Mouse (Mus musculus) heart, embryonic 12.5 days (tissue): ENCODE data around the gene Bmt2. TPM values are rescaled to one million over a fixed set of nuclear protein-coding genes. Genes with fewer than 3 reads are reported as not detected.

Experiments used
- ATAC-seq: fragments of 200-750 bp; cut with Nextera tagmentation; 2 replicates; pipeline ENCODE4 v1.8.0; 2017; ENCODE audit warnings: moderate TSS enrichment, moderate library complexity; ENCODE audit not compliant: insufficient number of reproducible peaks, low FRiP score
- H3K27ac ChIP-seq: fragments of 300-500 bp; sonication (generic); 2 replicates; pipeline ENCODE4 v1.5.1; 2016; ENCODE audit warnings: mild to moderate bottlenecking, moderate library complexity; ENCODE audit not compliant: poor library complexity, severe bottlenecking
- H3K27me3 ChIP-seq: fragments of 300-500 bp; sonication (generic); replicated peaks from 2 replicates; pipeline ENCODE4 v1.6.1; 2016; ENCODE audit warnings: mild to moderate bottlenecking, moderate library complexity
- H3K36me3 ChIP-seq: fragments of 300-500 bp; sonication (generic); 2 replicates; pipeline ENCODE4 v1.6.1; 2016; ENCODE audit warnings: mild to moderate bottlenecking, moderate library complexity
- H3K4me1 ChIP-seq: fragments of 300-500 bp; sonication (generic); replicated peaks from 2 replicates; pipeline ENCODE4 v1.6.1; 2016; ENCODE audit warnings: mild to moderate bottlenecking
- H3K4me2 ChIP-seq: fragments of 300-500 bp; sonication (generic); 2 replicates; pipeline ENCODE4 v1.6.1; 2016; ENCODE audit warnings: mild to moderate bottlenecking, moderate library complexity
- H3K4me3 ChIP-seq: fragments of 300-500 bp; sonication (generic); 2 replicates; pipeline ENCODE4 v1.5.1; 2016; ENCODE audit warnings: mild to moderate bottlenecking
- H3K9ac ChIP-seq: fragments of 300-500 bp; sonication (generic); 2 replicates; pipeline ENCODE4 v1.6.1; 2016; ENCODE audit warnings: mild to moderate bottlenecking, moderate library complexity
- H3K9me3 ChIP-seq: fragments of 300-500 bp; sonication (generic); replicated peaks from 2 replicates; pipeline ENCODE4 v1.6.1; 2016; ENCODE audit warnings: mild to moderate bottlenecking, moderate library complexity
- WGBS: fragments of 180-500 bp; shearing (Covaris S2); methylation state at CpG from one replicate; pipeline ENCODE4 v1.1.7; 2016; 5-methylcytosine and 5-hydroxymethylcytosine counted together
- polyA plus RNA-seq: library from polyadenylated mRNA; unstranded; fragments of >200 nt; fragmentation: Nextera tagmentation; extraction: Ambion mirVana; gene quantifications from 2 replicates; pipeline ENCODE4 v1.2.1, GENCODE M21; 2016

The Bmt2 gene
- polyA plus RNA-seq, result 26.7 and 27.5 TPM in 2 replicates

DNA sequence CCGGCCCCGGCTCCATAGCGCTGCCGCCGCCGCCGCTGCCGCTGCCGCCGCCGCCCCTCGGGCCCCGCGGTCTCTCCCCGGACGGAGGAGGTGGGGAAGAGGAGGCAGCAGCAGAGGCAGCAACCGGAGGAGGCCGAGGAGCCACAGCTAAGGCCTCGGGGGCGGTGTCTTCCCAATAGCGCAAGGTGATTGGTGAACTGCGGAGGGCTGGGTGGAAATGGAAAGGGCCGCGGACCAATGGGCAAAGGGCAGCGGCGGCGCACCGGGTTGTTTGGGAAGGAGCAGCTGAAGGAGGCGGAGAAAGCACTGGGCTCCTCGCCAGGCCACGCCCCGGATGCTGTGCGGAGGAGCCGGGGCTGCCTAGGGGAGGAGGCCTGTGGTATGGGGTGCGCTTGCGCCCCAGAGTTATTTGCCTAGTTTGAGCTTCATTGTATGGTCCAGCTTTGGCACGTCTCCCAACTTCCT is at the start of gene Bmt2:
TSS of gene Bmt2 (minus strand) at position 149 of the 465 bp plus-strand sequence.
- H3K4me1 ChIP-seq, result 0 out of 2 replicates have a peak, but pooled peaks cover 2% of the 10 kb centered on the region
- peak within 1 kb of the TSS; percentile 84 for H3K9ac ChIP-seq
- under 1% methylated on average over 33 of the region's 37 CpGs for WGBS

DNA sequence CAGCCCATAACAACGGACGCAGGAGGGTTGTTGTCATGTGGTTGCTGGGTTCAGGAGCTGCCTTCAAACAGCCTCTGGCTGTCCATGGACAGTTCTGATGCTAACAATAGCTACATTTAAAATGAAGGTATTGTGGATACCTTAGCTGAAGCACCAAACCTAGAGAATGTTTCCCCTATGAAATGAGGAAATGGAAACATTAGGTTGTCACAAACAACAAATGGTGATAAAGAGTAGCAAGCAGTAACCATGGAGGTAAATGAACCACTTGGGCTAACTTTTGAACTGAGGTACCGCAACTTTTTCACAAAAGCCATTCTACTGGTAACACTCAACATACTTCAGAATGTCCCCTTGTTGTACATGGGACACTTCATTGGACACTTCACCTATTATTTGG is 44.4 kb upstream of the Bmt2 start:
- no peak for ATAC-seq
- no peaks in the 10 kb centered on the region for H3K36me3 ChIP-seq
- 88% methylated on average over 3 of the region's 3 CpGs for WGBS
- H3K9ac ChIP-seq, result no peak overlapping the region
- H3K9me3 ChIP-seq, result no peaks in the 10 kb centered on the region
- no peak overlapping the region for H3K4me3 ChIP-seq
- H3K4me2 ChIP-seq, result no peak overlapping the region
- no peak overlapping the region for H3K27ac ChIP-seq
- H3K27me3 ChIP-seq, result no peaks in the 10 kb centered on the region
- no peaks in the 10 kb centered on the region for H3K4me1 ChIP-seq

More for the DNA sequence above, at the start of gene Bmt2:
- Histone ChIP-seq H3K27ac (peak within 1 kb of the TSS; percentile 89), H3K27me3 (no peaks in the 10 kb centered on the region), H3K36me3 (peaks cover 3% of the 10 kb centered on the region; the same call in 1 of the 2 replicates), H3K4me3 (peak within 1 kb of the TSS; percentile 71), H3K4me2 (peak within 1 kb of the TSS; percentile 70), H3K9me3 (no peaks in the 10 kb centered on the region)
- peak; percentile 99 for ATAC-seq

DNA sequence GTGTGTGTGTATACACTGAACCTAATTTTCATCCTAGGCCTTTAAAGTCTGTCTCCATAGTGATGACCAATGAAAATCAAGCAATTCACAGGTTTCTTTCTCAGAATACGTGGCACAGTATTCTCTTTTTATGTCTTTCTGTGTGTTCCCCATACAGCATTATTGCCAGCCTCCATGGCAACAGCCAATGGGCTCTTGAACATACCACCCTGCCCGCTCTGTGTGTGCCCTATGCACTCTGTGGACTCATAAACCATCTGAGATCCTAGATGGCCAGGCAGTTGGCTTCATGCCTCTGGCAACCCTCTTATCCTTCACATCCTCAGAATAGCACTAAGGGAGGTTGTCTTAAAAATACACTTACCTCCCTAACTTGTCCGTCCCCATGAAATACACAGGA is 37.1 kb upstream of the Bmt2 start:
- Histone ChIP-seq H3K9me3 (no peaks in the 10 kb centered on the region), H3K9ac (no peak overlapping the region), H3K4me2 (no peak overlapping the region), H3K36me3 (no peaks in the 10 kb centered on the region), H3K27me3 (no peaks in the 10 kb centered on the region), H3K4me3 (no peak overlapping the region), H3K27ac (no peak overlapping the region), H3K4me1 (no peaks in the 10 kb centered on the region)
- WGBS, result 86% methylated on average over 3 of the region's 3 CpGs
- no peak for ATAC-seq

DNA sequence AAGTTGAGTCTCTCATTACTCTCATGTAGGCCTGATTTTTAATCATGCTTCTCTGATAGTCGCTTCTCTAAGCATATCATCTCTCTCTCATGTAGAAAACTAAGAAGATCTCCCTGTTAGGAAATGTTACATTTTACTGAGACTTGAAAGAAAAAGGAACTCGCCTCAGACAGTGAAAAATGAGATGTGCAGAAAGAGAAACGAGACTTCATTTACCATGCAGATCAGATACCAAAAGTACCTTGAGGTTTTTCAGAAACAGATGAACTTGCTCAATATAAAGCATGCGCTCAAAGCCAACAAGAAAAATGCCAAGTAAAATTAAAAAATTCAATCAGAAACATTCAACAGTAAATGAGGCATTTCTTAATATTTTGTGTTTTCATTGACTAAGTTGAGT is 19.1 kb upstream of the Bmt2 start:
- no peaks in the 10 kb centered on the region for H3K27me3 ChIP-seq

DNA sequence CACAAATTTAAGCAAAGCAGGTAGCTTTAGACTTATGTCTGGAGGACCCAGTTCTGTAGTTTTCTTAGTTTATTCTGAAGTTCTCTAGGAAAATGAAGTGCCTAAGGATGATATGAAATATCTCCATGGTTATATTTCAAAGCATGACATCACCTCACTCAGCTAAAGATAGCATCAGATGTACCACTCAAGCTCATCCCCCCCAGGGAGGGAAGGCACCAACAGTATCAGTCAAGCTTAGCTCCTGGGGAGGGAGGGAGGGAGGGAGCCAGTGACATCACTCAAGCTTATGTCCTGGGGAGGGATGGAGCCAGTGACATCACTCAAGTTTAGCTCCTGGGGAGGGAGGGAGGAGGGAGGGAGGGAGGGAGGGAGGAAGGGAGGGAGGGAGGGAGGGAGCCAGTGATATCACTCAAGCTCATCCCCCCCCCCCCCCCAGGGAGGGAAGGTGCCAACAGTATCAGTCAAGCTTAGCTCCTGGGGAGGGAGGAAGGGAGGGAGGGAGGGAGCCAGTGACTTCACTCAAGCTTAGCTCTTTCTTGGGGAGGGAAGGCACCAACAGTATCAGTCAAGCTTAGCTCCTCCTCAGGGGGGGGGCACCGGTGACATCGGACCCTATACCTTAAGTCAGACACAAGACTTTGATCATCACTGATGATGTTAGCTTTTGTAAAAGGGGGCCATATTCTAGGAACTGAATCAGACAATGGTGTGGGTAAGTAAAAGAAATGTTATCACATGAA is 17.5 kb upstream of the Bmt2 start:
- Histone ChIP-seq H3K4me2 (no peak overlapping the region), H3K9me3 (no peaks in the 10 kb centered on the region), H3K27me3 (no peaks in the 10 kb centered on the region), H3K9ac (no peak overlapping the region), H3K27ac (no peak overlapping the region), H3K36me3 (no peaks in the 10 kb centered on the region), H3K4me1 (no peaks in the 10 kb centered on the region), H3K4me3 (no peak overlapping the region)
- 68% methylated on average over 2 of the region's 2 CpGs for WGBS
- ATAC-seq, result peak; percentile 53; the same call in 1 of the 2 replicates

More for the DNA sequence above, 19.1 kb upstream of the Bmt2 start:
- Histone ChIP-seq H3K9ac (no peak overlapping the region), H3K9me3 (no peaks in the 10 kb centered on the region), H3K4me3 (no peak overlapping the region), H3K4me2 (no peak overlapping the region), H3K4me1 (no peaks in the 10 kb centered on the region), H3K36me3 (no peaks in the 10 kb centered on the region), H3K27ac (no peak overlapping the region)
- 82% methylated on average over 4 of the region's 4 CpGs for WGBS
- ATAC-seq, result no peak

DNA sequence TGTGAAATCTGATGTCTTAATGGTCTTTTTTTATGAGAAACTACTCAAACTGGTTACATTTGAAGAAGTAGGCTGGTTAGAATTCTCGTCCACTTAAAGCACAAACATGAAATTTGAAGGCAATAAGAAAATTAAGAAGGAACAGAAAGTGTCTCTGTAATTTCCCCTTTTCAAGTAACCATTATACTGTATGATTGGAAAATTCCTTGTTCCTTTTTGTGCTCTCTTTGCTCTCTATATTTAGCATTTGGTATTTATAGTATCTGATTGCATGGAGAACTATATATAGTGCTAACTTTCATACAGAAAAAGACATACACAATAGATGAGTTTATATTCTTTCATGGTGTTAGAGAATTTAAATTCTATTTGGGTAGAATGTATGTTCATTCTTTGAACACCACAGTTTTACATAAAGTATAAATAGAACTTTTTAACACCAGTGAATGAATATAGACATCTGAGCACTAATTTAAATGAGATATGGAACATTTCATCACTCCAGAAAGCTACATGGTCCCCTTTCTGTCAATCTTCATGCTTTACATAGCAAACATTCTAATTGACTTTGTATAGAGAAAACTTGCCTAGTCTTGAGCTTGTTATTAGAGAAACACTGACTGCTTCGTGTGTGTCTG is 14.0 kb upstream of the Bmt2 start:
- Histone ChIP-seq H3K9me3 (no peaks in the 10 kb centered on the region), H3K4me2 (no peak overlapping the region), H3K27ac (no peak overlapping the region), H3K4me1 (no peaks in the 10 kb centered on the region), H3K36me3 (no peaks in the 10 kb centered on the region), H3K9ac (no peak overlapping the region), H3K4me3 (no peak overlapping the region), H3K27me3 (no peaks in the 10 kb centered on the region)
- ATAC-seq, result no peak
- 57% methylated on average over 2 of the region's 2 CpGs for WGBS

DNA sequence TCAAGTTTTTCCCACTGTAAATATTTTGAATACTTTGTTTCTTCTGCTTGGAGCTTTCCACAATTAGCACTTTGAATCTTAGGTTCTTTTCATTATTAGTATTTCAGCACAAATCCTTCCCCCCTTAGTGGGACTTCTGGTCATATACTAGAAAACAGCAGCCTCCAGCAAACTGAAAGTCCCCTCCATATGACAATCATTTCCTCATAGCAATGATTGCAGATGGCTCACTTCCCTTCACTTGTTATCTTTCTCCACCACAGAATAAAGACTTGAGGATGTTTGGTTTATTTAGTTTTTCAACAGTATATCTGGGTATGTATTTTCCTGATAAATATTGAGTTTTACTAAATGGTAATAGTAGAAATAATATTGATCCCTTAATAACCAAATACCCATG is 12.6 kb upstream of the Bmt2 start:
- H3K9me3 ChIP-seq, result no peaks in the 10 kb centered on the region
- no peak overlapping the region for H3K4me3 ChIP-seq
- H3K27me3 ChIP-seq, result no peaks in the 10 kb centered on the region
- no peak overlapping the region for H3K27ac ChIP-seq
- ATAC-seq, result no peak
- no peak overlapping the region for H3K4me2 ChIP-seq
- no peaks in the 10 kb centered on the region for H3K36me3 ChIP-seq
- no peak overlapping the region for H3K9ac ChIP-seq
- no peaks in the 10 kb centered on the region for H3K4me1 ChIP-seq

DNA sequence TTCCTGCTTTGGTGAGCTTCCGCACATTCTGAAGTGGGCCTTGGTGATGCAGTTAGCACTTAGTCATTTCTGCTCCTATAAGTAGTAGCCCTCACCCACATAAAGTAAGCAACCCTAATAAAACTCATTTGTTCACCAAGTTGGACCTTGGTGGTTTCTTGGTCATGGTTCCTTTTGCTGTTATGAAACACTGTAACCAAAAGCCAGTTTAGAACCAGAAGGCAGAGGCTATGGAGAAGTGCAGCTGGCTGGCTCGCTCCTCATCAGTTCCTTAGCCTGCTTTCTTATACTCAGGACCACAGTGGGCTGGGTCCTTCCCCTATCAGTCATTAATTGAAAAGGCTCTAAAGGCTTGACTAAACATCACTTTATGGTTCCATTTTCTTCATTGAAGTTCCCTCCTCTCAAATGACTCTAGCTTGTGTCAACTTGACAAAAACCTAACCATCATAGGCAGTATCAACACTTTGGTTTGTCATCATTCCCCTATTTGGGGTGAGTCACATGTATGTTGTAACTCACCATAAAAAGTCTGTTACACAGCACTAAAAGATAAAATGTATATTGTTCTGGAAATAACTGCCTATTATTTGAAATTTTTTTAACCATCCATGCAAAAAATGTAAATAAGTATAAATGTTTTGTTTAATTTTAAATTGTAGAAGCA is 6.3 kb upstream of the Bmt2 start:
- 85% methylated on average over 2 of the region's 2 CpGs for whole genome bisulfite sequencing
- Histone ChIP-seq H3K4me1 (no peaks in the 10 kb centered on the region), H3K27me3 (no peaks in the 10 kb centered on the region), H3K9me3 (no peaks in the 10 kb centered on the region), H3K36me3 (no peaks in the 10 kb centered on the region), H3K4me3 (no peak overlapping the region), H3K27ac (no peak overlapping the region), H3K9ac (no peak overlapping the region), H3K4me2 (no peak overlapping the region)
- ATAC-seq, result no peak

DNA sequence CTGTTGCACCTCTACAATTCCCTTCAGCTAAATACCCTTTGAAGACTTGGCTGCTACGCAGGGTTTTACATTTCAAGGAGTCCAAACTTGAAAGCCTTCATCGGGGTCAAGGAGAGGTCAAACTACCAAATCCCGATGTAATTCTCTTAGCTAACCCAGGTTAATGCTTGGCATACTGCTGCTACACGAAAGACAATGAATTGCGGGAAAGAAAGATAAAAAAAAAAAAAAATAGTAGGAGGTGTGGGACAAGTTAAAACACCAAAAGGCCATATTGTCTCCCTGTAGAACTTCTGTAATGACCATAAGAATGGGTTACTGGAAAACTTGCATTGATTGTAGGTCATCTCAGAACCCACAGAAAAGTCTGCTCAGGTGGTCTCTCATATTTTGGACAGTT is 583 bp upstream of the Bmt2 start:
- Histone ChIP-seq H3K4me1 (0 out of 2 replicates have a peak, but pooled peaks cover 2% of the 10 kb centered on the region), H3K4me2 (peak overlapping the region; percentile 64), H3K4me3 (peak overlapping the region; percentile 71), H3K36me3 (no peaks in the 10 kb centered on the region), H3K27ac (0 out of 2 replicates have a peak overlapping the region, but pooled peaks have one; percentile 2), H3K27me3 (no peaks in the 10 kb centered on the region), H3K9ac (no peak overlapping the region), H3K9me3 (no peaks in the 10 kb centered on the region)
- 14% methylated on average over 5 of the region's 5 CpGs for WGBS
- no peak for ATAC-seq

DNA sequence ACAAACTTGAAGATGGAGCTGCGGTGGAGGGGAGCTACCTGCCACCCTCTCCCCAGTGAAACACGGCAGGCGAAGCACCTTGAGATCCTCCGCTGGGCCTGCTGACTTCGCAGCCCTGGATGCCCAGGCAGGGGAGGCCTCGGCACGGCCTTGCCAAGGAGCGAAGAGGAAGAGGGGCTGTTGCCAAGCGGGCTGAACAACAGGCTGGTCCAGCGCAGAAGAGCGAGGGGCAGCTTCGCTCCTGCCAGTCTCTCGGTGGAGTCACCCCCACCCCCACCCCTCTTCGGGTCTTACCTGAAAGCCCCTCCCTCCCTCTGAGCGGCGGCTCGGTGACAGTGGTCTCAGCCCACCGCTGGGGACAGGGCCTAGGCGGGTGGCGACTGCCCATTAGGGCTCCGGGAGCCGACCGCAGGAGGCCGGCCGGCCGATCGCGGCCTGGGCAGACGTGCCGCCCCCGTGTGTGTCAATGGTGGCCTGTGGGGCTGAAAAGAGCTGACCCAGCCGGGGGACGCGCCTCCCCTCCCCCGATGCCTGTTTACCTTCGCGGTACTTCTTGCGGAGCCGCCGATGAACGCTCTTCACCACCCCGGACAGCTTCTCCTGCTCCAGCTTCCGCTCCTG is 515 bp downstream of the Bmt2 start:
- ATAC-seq, result peak; percentile 78
- Histone ChIP-seq H3K4me3 (peak overlapping the region; percentile 71), H3K27me3 (no peaks in the 10 kb centered on the region), H3K36me3 (peaks cover 3% of the 10 kb centered on the region; the same call in 1 of the 2 replicates), H3K27ac (peak overlapping the region; percentile 89), H3K4me2 (peak overlapping the region; percentile 70), H3K4me1 (0 out of 2 replicates have a peak, but pooled peaks cover 2% of the 10 kb centered on the region), H3K9ac (peak overlapping the region; percentile 84), H3K9me3 (no peaks in the 10 kb centered on the region)
- WGBS, result 0% methylated on average over 40 of the region's 43 CpGs

DNA sequence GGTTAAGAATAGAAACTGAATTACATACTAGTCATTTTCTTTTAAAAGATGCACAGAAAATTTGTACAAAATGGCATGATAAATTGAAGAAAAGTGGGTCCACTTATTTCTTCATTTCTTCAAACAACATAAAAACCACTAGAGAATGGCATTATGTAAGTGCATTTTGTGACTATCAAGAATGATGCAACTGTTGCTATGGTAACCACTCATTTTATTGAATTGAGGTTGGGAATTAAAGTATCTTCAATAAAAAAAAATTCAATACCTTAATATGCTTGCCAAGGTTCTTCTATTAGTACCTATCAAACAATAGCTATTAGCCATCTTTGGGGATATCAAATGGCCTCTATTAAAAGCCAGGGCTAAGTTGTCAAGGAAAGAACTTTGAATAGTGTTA is 1.6 kb downstream of the Bmt2 start:
- Histone ChIP-seq H3K4me1 (0 out of 2 replicates have a peak, but pooled peaks cover 2% of the 10 kb centered on the region), H3K9ac (no peak overlapping the region), H3K4me2 (no peak overlapping the region), H3K27me3 (no peaks in the 10 kb centered on the region), H3K36me3 (peaks cover 3% of the 10 kb centered on the region; the same call in 1 of the 2 replicates), H3K27ac (no peak overlapping the region), H3K4me3 (no peak overlapping the region), H3K9me3 (no peaks in the 10 kb centered on the region)
- no peak for ATAC-seq
